Mouse (Mus musculus) heart, postnatal 0 days (tissue): Measurements from ENCODE around the gene Xxylt1.

Experiments used
- CTCF ChIP-seq: IDR thresholded peaks from 2 replicates; pipeline ENCODE4 v1.5.1; 2016; ENCODE audit warnings: antibody characterized with exemption, control low read depth, low read depth
- EP300 ChIP-seq: IDR thresholded peaks from 2 replicates; pipeline ENCODE4 v1.6.1; 2016; ENCODE audit warnings: antibody characterized with exemption, low read depth

DNA sequence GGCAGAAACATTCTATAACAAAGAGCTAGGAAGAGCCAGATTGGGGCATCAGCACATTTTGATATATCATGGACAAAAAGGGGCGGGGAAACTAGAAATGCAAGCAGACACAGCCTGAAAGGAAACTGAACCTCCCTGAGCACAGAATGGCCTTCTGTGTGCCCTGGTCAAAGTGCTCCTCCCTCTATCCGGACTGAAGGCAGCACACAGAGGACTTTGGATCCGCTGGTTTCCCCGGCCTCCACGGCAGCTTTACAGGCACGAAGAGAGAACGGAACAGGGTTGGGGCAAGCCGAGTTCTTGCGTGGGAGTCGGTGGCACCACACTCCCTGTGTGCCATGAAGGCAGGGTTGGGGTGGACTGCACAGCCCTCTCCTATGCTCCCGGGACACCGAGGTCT lies 121.5 kb downstream of the Xxylt1 start:
- no peak for TF ChIP-seq CTCF
- TF ChIP-seq EP300, result no peak
